Mouse (Mus musculus): ENCODE results near the gene Bmp8b.

DNA sequence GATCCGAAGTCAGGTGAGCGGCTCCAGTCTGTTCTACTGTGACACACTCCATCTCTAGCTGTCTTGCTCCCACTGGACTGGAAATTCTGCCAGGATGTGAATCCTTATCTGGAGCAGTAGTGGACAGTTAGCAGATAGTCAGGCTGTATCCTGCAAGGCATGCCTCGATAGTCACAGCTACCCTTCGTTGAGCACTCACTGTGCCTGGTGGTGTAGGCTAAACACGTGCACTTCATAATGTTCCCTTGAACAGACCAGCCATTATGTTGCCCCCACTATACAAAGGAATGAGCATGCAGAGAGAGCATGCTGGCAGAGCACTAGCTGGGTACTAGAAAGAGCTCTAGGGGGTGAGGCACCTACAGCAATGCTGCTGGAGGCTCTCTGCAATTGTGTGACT is 43.2 kb upstream of the Bmp8b start:
- no peak for TF ChIP-seq CTCF (IDR thresholded peaks at IDR 0.05; ENCODE audit: extremely low read depth, insufficient read depth, low read length)
- TF ChIP-seq POLR2A (IDR thresholded peaks at IDR 0.05; ENCODE audit: extremely low read depth, insufficient read depth, low read length): no peak
